Mouse (Mus musculus) stomach, embryonic 14.5 days (tissue): ENCODE results near the gene Mastl. TPM values are rescaled to one million over a fixed set of nuclear protein-coding genes. Genes with fewer than 3 reads are reported as not detected.

Experiments
- ATAC-seq: fragments of 200-750 bp; cut with Nextera tagmentation; 2 replicates; pipeline ENCODE4 v1.8.0; 2017; ENCODE audit warnings: low read depth, moderate TSS enrichment; ENCODE audit not compliant: insufficient number of reproducible peaks, insufficient read depth, low FRiP score
- H3K27ac ChIP-seq: fragments of 300-500 bp; sonication (generic); 2 replicates; pipeline ENCODE4 v1.5.1; 2014; ENCODE audit warnings: mild to moderate bottlenecking, low read length, moderate library complexity, mixed read lengths
- H3K27me3 ChIP-seq: fragments of 300-500 bp; sonication (generic); 2 replicates; pipeline ENCODE4 v1.6.1; 2014; ENCODE audit warnings: low read length, control low read depth, mixed read lengths; ENCODE audit not compliant: control insufficient read depth, insufficient read depth
- H3K36me3 ChIP-seq: fragments of 300-500 bp; sonication (generic); 2 replicates; pipeline ENCODE4 v1.6.1; 2014; ENCODE audit warnings: mild to moderate bottlenecking, control low read depth, low read length, moderate library complexity, mixed read lengths; ENCODE audit not compliant: control insufficient read depth, insufficient read depth
- H3K4me1 ChIP-seq: fragments of 300-500 bp; sonication (generic); 2 replicates; pipeline ENCODE4 v1.6.1; 2014; ENCODE audit warnings: low read length, control low read depth, mixed read lengths; ENCODE audit not compliant: control insufficient read depth, insufficient read depth
- H3K4me2 ChIP-seq: fragments of 300-500 bp; sonication (generic); replicated peaks from 2 replicates; pipeline ENCODE4 v1.6.1; 2014; ENCODE audit warnings: low read depth, low read length, control low read depth
- H3K4me3 ChIP-seq: fragments of 300-500 bp; sonication (generic); 2 replicates; pipeline ENCODE4 v1.5.1; 2014; ENCODE audit warnings: low read depth, low read length, control low read depth
- H3K9ac ChIP-seq: fragments of 300-500 bp; sonication (generic); replicated peaks from 2 replicates; pipeline ENCODE4 v1.6.1; 2014; ENCODE audit warnings: low read depth, mild to moderate bottlenecking, control low read depth, low read length, moderate library complexity, mixed read lengths
- H3K9me3 ChIP-seq: fragments of 300-500 bp; sonication (generic); 2 replicates; pipeline ENCODE4 v1.6.1; 2016; ENCODE audit warnings: low read depth, low read length, control low read depth; ENCODE audit not compliant: control insufficient read depth
- WGBS: fragments of 180-500 bp; shearing (Covaris S2); extraction: QIAGEN DNeasy Blood & Tissue Kit; methylation state at CpG from one replicate; pipeline ENCODE4 v1.1.7; 2014; 5-methylcytosine and 5-hydroxymethylcytosine counted together
- polyA plus RNA-seq: library from polyadenylated mRNA; unstranded; fragments of >200 nt; fragmentation: Nextera tagmentation; extraction: Ambion mirVana; gene quantifications from 2 replicates; pipeline ENCODE4 v1.2.1, GENCODE M21; 2014

The Mastl gene
- polyA plus RNA-seq, 1 experiment from 2014 or later: 15.9 TPM

- H3K9ac ChIP-seq: no peak overlapping the region
- ATAC-seq: no peak
- H3K4me3 ChIP-seq: no peak overlapping the region
- no peaks in the 10 kb centered on the region for H3K4me1 ChIP-seq
- WGBS: 93% methylated on average over 2 of the region's 2 CpGs
- no peaks in the 10 kb centered on the region for H3K27me3 ChIP-seq
- H3K4me2 ChIP-seq: no peak overlapping the region
- H3K36me3 ChIP-seq: no peaks in the 10 kb centered on the region
- no peak overlapping the region for H3K27ac ChIP-seq
- H3K9me3 ChIP-seq: no peaks in the 10 kb centered on the region
Measured at GRCm38 (mm10) chr2:23070491-23070890, 85.3 kb downstream of the Mastl start.

- Histone ChIP-seq H3K9me3 (no peaks in the 10 kb centered on the region), H3K4me1 (no peaks in the 10 kb centered on the region), H3K4me2 (peak overlapping the region; percentile 98), H3K27me3 (no peaks in the 10 kb centered on the region), H3K9ac (peak overlapping the region; percentile 88), H3K36me3 (no peaks in the 10 kb centered on the region), H3K27ac (peak overlapping the region; percentile 96), H3K4me3 (peak overlapping the region; percentile 70)
- under 1% methylated on average over 50 of the region's 50 CpGs for WGBS
- peak; percentile 88 for ATAC-seq
Measured at GRCm38 (mm10) chr2:23068894-23069744, 86.7 kb downstream of the Mastl start.

- H3K36me3 ChIP-seq: no peaks in the 10 kb centered on the region
- H3K4me2 ChIP-seq: peak overlapping the region; percentile 98
- H3K9me3 ChIP-seq: no peaks in the 10 kb centered on the region
- WGBS: under 1% methylated on average over 21 of the region's 21 CpGs
- H3K4me3 ChIP-seq: peak overlapping the region; percentile 70
- no peaks in the 10 kb centered on the region for H3K27me3 ChIP-seq
- H3K9ac ChIP-seq: peak overlapping the region; percentile 88
- peak overlapping the region; percentile 96 for H3K27ac ChIP-seq
- no peaks in the 10 kb centered on the region for H3K4me1 ChIP-seq
- peak; percentile 35 for ATAC-seq
Measured at GRCm38 (mm10) chr2:23068370-23068737, 87.5 kb downstream of the Mastl start.

- ATAC-seq: peak; percentile 96
- WGBS: 1% methylated on average over 34 of the region's 34 CpGs
- H3K27ac ChIP-seq: peak within 1 kb of the TSS; percentile 96
- H3K9ac ChIP-seq: peak within 1 kb of the TSS; percentile 88
- no peaks in the 10 kb centered on the region for H3K27me3 ChIP-seq
- peak within 1 kb of the TSS; percentile 70 for H3K4me3 ChIP-seq
- no peaks in the 10 kb centered on the region for H3K9me3 ChIP-seq
- H3K4me1 ChIP-seq: no peaks in the 10 kb centered on the region
- no peaks in the 10 kb centered on the region for H3K36me3 ChIP-seq
- peak within 1 kb of the TSS; percentile 98 for H3K4me2 ChIP-seq
Measured at GRCm38 (mm10) chr2:23067552-23068369, 88.1 kb downstream of the Mastl start, which contains the start of gene Acbd5. Gene Acbd5 (plus strand): TSS chr2:23068167.

Other genes with a start within 250 kb of the Mastl start
- gene Abi1, start 115.8 kb downstream of the Mastl start, polyA plus RNA-seq: 58.6 TPM in 2 replicates
- 33.1 and 34.3 TPM in 2 replicates for gene Acbd5, start 87.9 kb downstream of the Mastl start, polyA plus RNA-seq
- 85.8 and 90.2 TPM in 2 replicates for gene Yme1l1, start 345 bp upstream of the Mastl start, polyA plus RNA-seq
- gene 4931423N10Rik, start 51.5 kb upstream of the Mastl start, polyA plus RNA-seq: not detected in 2 replicates
- gene Nxph2, start 165.2 kb upstream of the Mastl start, polyA plus RNA-seq: 0.35 and 0.52 TPM in 2 replicates